In the genomic region with DNA sequence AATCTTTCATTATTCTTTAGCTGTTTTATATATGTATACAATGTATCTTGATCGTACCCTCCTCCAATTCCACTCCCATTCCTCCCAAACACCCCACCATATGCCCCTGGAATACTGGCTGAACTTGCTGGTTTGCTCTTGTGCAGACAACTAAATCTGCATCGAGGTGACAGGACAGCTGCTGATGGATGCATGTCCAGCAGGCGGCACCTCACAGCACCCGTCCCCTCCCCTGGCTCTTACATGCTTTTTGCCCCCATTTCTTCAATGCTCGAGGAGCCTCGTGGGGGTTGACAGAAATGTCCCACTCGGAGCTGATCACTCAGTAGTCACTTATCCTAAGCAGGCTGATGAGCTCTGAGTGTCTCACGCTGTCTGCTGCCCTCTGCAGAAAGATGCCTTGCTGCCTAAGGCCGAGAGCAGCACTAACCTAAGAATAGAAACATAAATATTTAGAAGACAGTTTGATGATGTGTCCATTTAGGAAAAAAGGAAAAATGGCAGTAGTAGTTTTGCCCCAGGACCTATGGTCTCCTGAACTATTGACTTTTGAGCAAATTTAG, we compare ENCODE assay signal across 11 mouse cellular contexts. TPM values are rescaled to one million over a fixed set of nuclear protein-coding genes. Genes with fewer than 3 reads are reported as not detected.
DNase-seq lines count a peak whose midpoint lies in the region; ATAC-seq and TF ChIP-seq lines count a peak whose summit lies in the region.
"Had no signal": no experiment of that assay in that cellular context is flagged by ENCODE, and none has a peak within 500 bp of the region (broad histone marks: within the 10 kb centered on the region; RNA-seq: fewer than 3 reads in every experiment).

No protein-coding gene starts in this region.

- no peaks in the 10 kb centered on the region for H3K4me1 ChIP-seq in kidney, adult 2 months (ENCODE audit: control insufficient read depth, insufficient read depth, low read length)
- no peaks in the 10 kb centered on the region for H3K4me1 ChIP-seq in kidney, embryonic 15.5 days
- no peaks in the 10 kb centered on the region for H3K4me1 ChIP-seq in midbrain, embryonic 11.5 days (ENCODE audit: control insufficient read depth, insufficient read depth, low read length)

- H3K27ac ChIP-seq in kidney, adult 2 months (ENCODE audit: insufficient read depth, low read depth, low read length) = no peak overlapping the region
- no peak overlapping the region for H3K27ac ChIP-seq in kidney, embryonic 15.5 days
- H3K27ac ChIP-seq in midbrain, embryonic 11.5 days (ENCODE audit: low read depth, low read length) = no peak overlapping the region
- H3K27ac ChIP-seq: macrophage had no signal

- no peak for TF ChIP-seq POLR2A in kidney, adult 2 months (IDR thresholded peaks at IDR 0.05; ENCODE audit: low read depth, low read length)

- peak; percentile 2 for DNase-seq in kidney, adult 2 months
- peak; percentile 22 for DNase-seq in ES-CJ7 (ENCODE audit: low read depth, low spot score)
- DNase-seq in adrenal gland, postnatal 10 days = peak; percentile 18
- DNase-seq in kidney, postnatal 14 days = peak; percentile 10
- no peak for DNase-seq in spleen, postnatal 4 days (ENCODE audit: low spot score in 2 of 2)
- no peak for DNase-seq in midbrain, embryonic 11.5 days (ENCODE audit: low spot score, missing footprints)
- DNase-seq in thymus, adult 18-20 months = no peak
- DNase-seq: right cerebral cortex, postnatal 14 days had no signal

- H3K27me3 ChIP-seq in kidney, adult 2 months (replicated peaks; ENCODE audit: control insufficient read depth, insufficient read depth, low read length) = no peaks in the 10 kb centered on the region
- no peaks in the 10 kb centered on the region for H3K27me3 ChIP-seq in kidney, embryonic 15.5 days
- H3K27me3 ChIP-seq in midbrain, embryonic 11.5 days (ENCODE audit: control insufficient read depth, insufficient read depth, low read length) = no peaks in the 10 kb centered on the region

- H3K9me3 ChIP-seq in kidney, embryonic 15.5 days (replicated peaks) = no peaks in the 10 kb centered on the region
- H3K9me3 ChIP-seq in midbrain, embryonic 11.5 days (ENCODE audit: control insufficient read depth, low read length) = no peaks in the 10 kb centered on the region

- no peak overlapping the region for H3K4me2 ChIP-seq in kidney, embryonic 15.5 days
- H3K4me2 ChIP-seq in midbrain, embryonic 11.5 days = no peak overlapping the region

- H3K36me3 ChIP-seq in kidney, adult 2 months (ENCODE audit: control insufficient read depth, insufficient read depth, low read length) = no peaks in the 10 kb centered on the region
- no peaks in the 10 kb centered on the region for H3K36me3 ChIP-seq in kidney, embryonic 15.5 days
- no peaks in the 10 kb centered on the region for H3K36me3 ChIP-seq in midbrain, embryonic 11.5 days (ENCODE audit: control insufficient read depth, insufficient read depth, low read length)

- ATAC-seq in kidney, embryonic 15.5 days (replicated peaks; ENCODE audit: low FRiP score) = no peak
- no peak for ATAC-seq in midbrain, embryonic 11.5 days (ENCODE audit: low FRiP score)

- TF ChIP-seq CTCF in kidney, adult 2 months (conservative IDR thresholded peaks at IDR 0.05; ENCODE audit: insufficient read depth, insufficient read length, low read depth, low read length) = peak; percentile 32

- WGBS in kidney, adult 2 months = 26% methylated on average over 9 of the region's 9 CpGs
- 43% methylated on average over 9 of the region's 9 CpGs for WGBS in kidney, embryonic 15.5 days
- WGBS in midbrain, embryonic 11.5 days = 63% methylated on average over 9 of the region's 9 CpGs

- no peak overlapping the region for H3K9ac ChIP-seq in kidney, embryonic 15.5 days
- no peak overlapping the region for H3K9ac ChIP-seq in midbrain, embryonic 11.5 days (ENCODE audit: low read length)

- H3K4me3 ChIP-seq in kidney, adult 2 months (ENCODE audit: insufficient read depth, low read depth, low read length) = no peak overlapping the region
- no peak overlapping the region for H3K4me3 ChIP-seq in kidney, embryonic 15.5 days (replicated peaks)
- H3K4me3 ChIP-seq in midbrain, embryonic 11.5 days (ENCODE audit: low read depth, low read length) = no peak overlapping the region

RNA-seq across cellular contexts. Expression of gene Dhrs7, which starts 30.3 kb away (rescaled TPM):
- polyA plus RNA-seq in kidney, adult 2 months (2012; rRNA removed) = 31.0 and 42.3 TPM in 2 replicates
- 11.1 and 12.4 TPM in 2 replicates for polyA plus RNA-seq in kidney, embryonic 15.5 days (2015; fragmentation: Nextera tagmentation; extraction: Ambion mirVana)
- total RNA-seq in adrenal gland, postnatal 10 days (2021) = 100 to 1,000 TPM; 129 to 142 TPM
- 12.4 and 12.8 TPM in 2 replicates for polyA plus RNA-seq in midbrain, embryonic 11.5 days (2014; fragmentation: Nextera tagmentation; extraction: Ambion mirVana)

RNA-seq across cellular contexts. Expression of gene Gm4756, which starts 45.5 kb away (rescaled TPM):
- polyA plus RNA-seq in kidney, adult 2 months (2012; rRNA removed) = 0.77 and 0.81 TPM in 2 replicates
- not detected in 2 replicates for polyA plus RNA-seq in kidney, embryonic 15.5 days (2015; fragmentation: Nextera tagmentation; extraction: Ambion mirVana)
- not detected for total RNA-seq in adrenal gland, postnatal 10 days (2021)
- polyA plus RNA-seq in midbrain, embryonic 11.5 days (2014; fragmentation: Nextera tagmentation; extraction: Ambion mirVana) = not detected in 2 replicates
- polyA plus RNA-seq: gonadal fat pad, adult 2 months; macrophage had no signal

Comparison
In these comparisons a context has a peak if more than half of its experiments do, and no peak if none do; other contexts are left out.
1. DNase-seq: peak in kidney, adult 2 months (single experiment), ES-CJ7 (single experiment), adrenal gland, postnatal 10 days (single experiment) and kidney, postnatal 14 days (single experiment); none in spleen, postnatal 4 days (0 of 2), midbrain, embryonic 11.5 days (single experiment) and thymus, adult 18-20 months (0 of 2).